Mouse (Mus musculus) embryonic fibroblast, embryonic 13.5 days (primary cell): ENCODE results near the gene Kcnh1. TPM values are rescaled to one million over a fixed set of nuclear protein-coding genes. Genes with fewer than 3 reads are reported as not detected.

Experiments
- H3K27ac ChIP-seq: 2 replicates; pipeline ENCODE4 v1.5.1; 2012; ENCODE audit warnings: low read length, control low read depth, inconsistent platforms; ENCODE audit not compliant: insufficient read depth
- H3K4me1 ChIP-seq: 2 replicates; pipeline ENCODE4 v1.6.1; 2011; ENCODE audit warnings: low read length; ENCODE audit not compliant: control insufficient read depth, insufficient read depth
- H3K4me3 ChIP-seq: 2 replicates; pipeline ENCODE4 v1.5.1; 2011; ENCODE audit warnings: mild to moderate bottlenecking, control low read depth, low read length; ENCODE audit not compliant: insufficient read depth
- CTCF ChIP-seq: IDR thresholded peaks from 2 replicates; pipeline ENCODE4 v1.5.1; 2011; ENCODE audit warnings: mild to moderate bottlenecking, control low read depth, low read length, moderate library complexity, borderline replicate concordance; ENCODE audit not compliant: insufficient read depth
- POLR2A ChIP-seq: IDR thresholded peaks from 2 replicates; pipeline ENCODE4 v1.6.1; 2011; ENCODE audit warnings: low read depth, mild to moderate bottlenecking, control low read depth, low read length, moderate library complexity
- polyA plus RNA-seq: library from polyadenylated mRNA; stranded (reverse); fragments of >200 nt; gene quantifications from 2 replicates; pipeline ENCODE4 v1.2.4, GENCODE M21; 2011; ENCODE audit warnings: low read depth; ENCODE audit not compliant: missing spikeins, insufficient read length

Kcnh1 gene
- polyA plus RNA-seq, 1 experiment, result not detected

GRCm38 (mm10) chr1:192559341-192559740 is 368.8 kb downstream of the Kcnh1 start:
- Histone ChIP-seq H3K27ac (no peak overlapping the region), H3K4me1 (no peaks in the 10 kb centered on the region), H3K4me3 (no peak overlapping the region)
- no peak for TF ChIP-seq POLR2A
- no peak for TF ChIP-seq CTCF

Other genes starting within 250 kb of the Kcnh1 start
- not detected in 2 replicates for gene Rd3, start 213.4 kb upstream of the Kcnh1 start, polyA plus RNA-seq
- gene Traf5, start 98.2 kb upstream of the Kcnh1 start, polyA plus RNA-seq, result 19.4 and 21.9 TPM in 2 replicates
- gene Rcor3, start 52.7 kb upstream of the Kcnh1 start, polyA plus RNA-seq, result 34.1 and 50.2 TPM in 2 replicates